Mouse (Mus musculus) adrenal gland, postnatal 25 days (tissue): ENCODE data around the gene Spast. TPM values are rescaled to one million over a fixed set of nuclear protein-coding genes. Genes with fewer than 3 reads are reported as not detected.

Experiments
- DNase-seq: peaks from one replicate; pipeline ENCODE4 v3.0.0; 2021; ENCODE audit warnings: mixed read lengths
- total RNA-seq: library from RNA; stranded (reverse); gene quantifications from 2 replicates; pipeline ENCODE4 v1.2.3, GENCODE M21; 2021

Gene Spast
- total RNA-seq, 1 experiment from 2014 or later, result 29.4 TPM

DNA sequence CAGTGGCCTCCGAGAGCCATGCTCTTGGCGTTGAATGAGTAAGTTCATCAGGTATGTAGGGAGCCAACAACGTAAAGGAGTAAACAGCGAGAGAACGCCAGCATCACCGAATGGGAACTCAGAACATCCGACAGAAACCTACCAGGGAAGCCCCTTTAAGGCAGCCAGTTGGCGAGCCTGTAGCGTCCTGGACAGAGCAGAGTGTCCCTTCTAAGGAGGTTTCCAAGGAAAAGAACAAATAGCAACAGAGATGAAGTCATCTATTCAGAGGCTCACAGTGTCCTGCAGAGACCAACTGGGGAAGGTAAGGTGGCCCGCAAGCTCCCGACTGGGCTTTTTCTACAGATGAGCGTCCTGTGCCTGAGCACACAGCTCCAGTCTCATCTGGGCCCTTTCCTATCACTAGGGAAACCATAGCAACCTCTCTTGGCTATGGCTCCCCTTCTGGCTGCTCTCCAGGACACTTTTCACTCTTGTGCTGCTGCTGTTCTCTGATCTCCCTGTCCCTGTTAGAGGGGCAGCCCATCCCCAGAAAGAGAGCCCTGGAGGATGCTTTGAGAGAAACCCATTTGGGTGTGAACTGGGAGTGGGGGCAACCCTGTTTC lies 85.7 kb downstream of the Spast start:
- no peak for DNase-seq

DNA sequence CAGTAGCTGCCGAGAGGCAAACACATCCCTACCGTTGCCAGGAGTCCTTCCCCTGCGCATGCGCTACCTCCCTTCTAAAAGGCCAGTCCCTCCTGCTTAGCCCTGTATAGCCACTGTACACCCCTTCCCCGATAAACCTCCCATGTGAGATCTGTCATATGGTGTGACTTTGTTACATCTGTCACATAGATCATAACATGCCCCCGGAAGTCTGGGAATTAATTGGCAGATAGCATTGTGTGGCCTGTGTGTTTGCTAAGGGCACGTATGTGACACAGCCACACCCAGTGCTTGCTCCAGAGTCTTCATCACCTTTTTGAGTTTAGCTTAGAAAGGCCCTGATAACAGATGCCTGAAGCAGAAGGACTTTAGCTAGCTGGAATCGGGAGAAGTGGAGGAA lies 91.3 kb downstream of the Spast start:
- no peak for DNase-seq

DNA sequence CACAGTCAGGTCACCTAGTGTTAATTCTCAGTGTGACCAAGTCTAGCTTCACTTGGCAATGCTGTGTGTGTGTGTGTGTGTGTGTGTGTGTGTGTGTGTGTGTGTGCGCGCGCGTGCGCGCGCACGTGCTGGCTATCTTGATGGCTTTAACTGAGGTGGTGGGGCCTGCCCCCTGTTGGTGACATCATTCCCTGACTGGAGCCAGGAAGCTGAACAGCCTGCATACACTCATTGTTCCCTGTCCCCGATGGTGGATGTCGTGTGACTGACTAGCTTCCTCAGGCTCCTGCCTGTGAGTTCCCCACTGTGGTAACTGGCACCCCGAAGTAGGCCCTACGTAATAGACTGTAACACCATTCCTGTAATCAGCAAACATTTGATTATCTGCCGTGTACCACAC lies 92.7 kb downstream of the Spast start:
- DNase-seq, result no peak

DNA sequence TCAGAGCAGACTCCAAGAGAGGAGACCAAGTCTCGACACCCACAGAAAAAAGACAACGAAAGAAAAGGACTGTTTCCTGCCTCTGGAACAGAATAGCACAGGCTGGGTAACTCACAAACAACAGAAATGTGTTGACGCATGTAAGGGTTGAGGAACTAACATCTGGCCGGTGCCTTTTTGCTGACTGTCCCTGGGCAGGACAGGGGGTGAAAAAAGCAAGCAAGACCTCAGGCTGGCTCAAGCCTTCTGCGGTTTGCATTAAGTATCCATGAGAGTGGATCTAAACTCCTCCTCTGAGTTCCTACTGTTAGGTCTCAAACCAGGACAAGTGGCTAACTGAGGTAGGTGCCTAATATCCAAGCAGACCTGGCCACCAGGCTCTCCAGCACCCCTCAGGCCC lies 93.8 kb downstream of the Spast start:
- DNase-seq, result no peak

DNA sequence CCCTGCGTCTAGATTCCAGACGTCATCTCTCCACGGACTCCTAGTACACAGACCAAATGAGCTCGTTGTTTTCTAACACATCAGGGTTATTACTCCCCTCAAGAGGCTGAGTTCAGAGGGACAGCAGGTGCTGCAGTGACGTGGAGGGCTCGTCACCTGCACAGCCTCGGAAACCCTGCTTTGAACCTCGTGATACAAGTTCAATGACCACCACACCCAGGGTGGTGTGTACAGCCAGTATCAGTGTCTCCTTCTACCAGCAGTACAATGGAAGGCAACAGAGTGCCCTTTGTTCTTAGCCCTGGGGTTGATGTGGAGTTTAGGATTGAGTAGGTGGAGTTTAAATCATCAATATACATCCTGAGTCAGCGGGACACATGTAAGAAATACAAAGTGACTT lies 99.0 kb downstream of the Spast start:
- no peak for DNase-seq

DNA sequence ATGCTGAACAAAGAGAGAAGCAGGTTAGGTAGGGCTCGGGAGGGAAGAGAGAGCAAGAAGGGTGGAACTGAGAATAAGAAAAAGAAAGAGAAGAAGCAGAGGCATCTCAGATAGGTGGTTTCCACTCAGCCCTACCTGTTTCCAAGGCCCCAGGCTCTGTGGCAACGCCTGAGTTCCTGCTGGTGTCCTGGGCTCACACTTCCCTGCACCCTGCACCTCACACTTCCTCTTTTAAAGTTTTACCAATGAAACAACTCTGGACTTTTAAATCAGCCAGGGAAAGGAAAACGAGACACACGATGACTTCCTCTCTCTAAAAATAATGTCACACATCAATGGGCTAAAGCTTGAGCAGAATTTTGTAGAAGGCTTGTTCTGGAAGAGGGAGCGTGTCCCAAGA lies 101.7 kb downstream of the Spast start:
- no peak for DNase-seq

Other genes starting within 250 kb of the Spast start
- 111 and 128 TPM in 2 replicates for gene Memo1, start 43.5 kb upstream of the Spast start, total RNA-seq
- gene Dpy30, start 15.0 kb upstream of the Spast start, total RNA-seq, result 95.9 and 99.6 TPM in 2 replicates
- 29.0 TPM in 2 replicates for gene Slc30a6, start 56.6 kb downstream of the Spast start, total RNA-seq
- gene Nlrc4, start 120.2 kb downstream of the Spast start, total RNA-seq, result 0.21 and 0.67 TPM in 2 replicates
- 95.6 and 128 TPM in 2 replicates for gene Yipf4, start 150.5 kb downstream of the Spast start, total RNA-seq
- gene Birc6, start 189.3 kb downstream of the Spast start, total RNA-seq, result 124 and 147 TPM in 2 replicates